Mouse (Mus musculus): Measurements from ENCODE around the gene Smarcc1. TPM values are rescaled to one million over a fixed set of nuclear protein-coding genes. Genes with fewer than 3 reads are reported as not detected.
"Not testable (repeated sequence)": the region's sequence is repeated elsewhere in the genome, so short reads cannot be mapped to it uniquely, and the experiment has no call there.

Smarcc1 gene
- total RNA-seq, 4 experiments from 2014 or later: 50.9 to 70.5 (median 62.2) TPM

- DNase-seq (ENCODE audit: low spot score in 2 of 2): peak; percentile 98 to 99
Measured at GRCm38 (mm10) chr9:110131525-110132197, 14.2 kb downstream of the Smarcc1 start.

- DNase-seq (ENCODE audit: low spot score in 2 of 2): no peak
Measured at GRCm38 (mm10) chr9:110132201-110132605, 14.7 kb downstream of the Smarcc1 start.

GRCm38 (mm10) chr9:110132921-110133320 lies 15.4 kb downstream of the Smarcc1 start:
- DNase-seq (ENCODE audit: low spot score in 2 of 2): no peak

- no peak for DNase-seq (ENCODE audit: low spot score in 2 of 2)
Measured at GRCm38 (mm10) chr9:110134176-110134575, 16.7 kb downstream of the Smarcc1 start.

- DNase-seq (ENCODE audit: low spot score in 2 of 2): no peak
Measured at GRCm38 (mm10) chr9:110139119-110139518, 21.6 kb downstream of the Smarcc1 start.

- DNase-seq (ENCODE audit: low spot score in 2 of 2): no peak
Measured at GRCm38 (mm10) chr9:110142097-110142496, 24.6 kb downstream of the Smarcc1 start.

GRCm38 (mm10) chr9:110148598-110148997 lies 31.1 kb downstream of the Smarcc1 start:
- no peak for DNase-seq (ENCODE audit: low spot score in 2 of 2)

- no peak for DNase-seq (ENCODE audit: low spot score in 2 of 2)
Measured at GRCm38 (mm10) chr9:110159036-110159435, 41.5 kb downstream of the Smarcc1 start.

GRCm38 (mm10) chr9:110160486-110160885 lies 43.0 kb downstream of the Smarcc1 start:
- DNase-seq (ENCODE audit: low spot score in 2 of 2): not testable (repeated sequence)

- no peak for DNase-seq (ENCODE audit: low spot score in 2 of 2)
Measured at GRCm38 (mm10) chr9:110162441-110162840, 44.9 kb downstream of the Smarcc1 start.

GRCm38 (mm10) chr9:110163071-110163470 lies 45.6 kb downstream of the Smarcc1 start:
- no peak for DNase-seq (ENCODE audit: low spot score in 2 of 2)

- DNase-seq (ENCODE audit: low spot score in 2 of 2): peak in 1 of 2 experiments; percentile 14
Measured at GRCm38 (mm10) chr9:110170858-110171257, 53.4 kb downstream of the Smarcc1 start.

GRCm38 (mm10) chr9:110199870-110200269 lies 82.4 kb downstream of the Smarcc1 start:
- DNase-seq (ENCODE audit: low spot score in 2 of 2): no peak

- peak; percentile 64 to 77 for DNase-seq (ENCODE audit: low spot score in 2 of 2)
Measured at GRCm38 (mm10) chr9:110205526-110206404, 88.3 kb downstream of the Smarcc1 start.

GRCm38 (mm10) chr9:110206437-110206836 lies 88.9 kb downstream of the Smarcc1 start:
- DNase-seq (ENCODE audit: low spot score in 2 of 2): no peak

GRCm38 (mm10) chr9:110208265-110208664 lies 90.8 kb downstream of the Smarcc1 start:
- DNase-seq (ENCODE audit: low spot score in 2 of 2): no peak

- no peak for DNase-seq (ENCODE audit: low spot score in 2 of 2)
Measured at GRCm38 (mm10) chr9:110208967-110209366, 91.5 kb downstream of the Smarcc1 start.

- no peak for DNase-seq (ENCODE audit: low spot score in 2 of 2)
Measured at GRCm38 (mm10) chr9:110224273-110224672, 106.8 kb downstream of the Smarcc1 start.

- no peak for DNase-seq (ENCODE audit: low spot score in 2 of 2)
Measured at GRCm38 (mm10) chr9:110226191-110226590, 108.7 kb downstream of the Smarcc1 start.

GRCm38 (mm10) chr9:110228671-110229070 lies 111.2 kb downstream of the Smarcc1 start:
- DNase-seq (ENCODE audit: low spot score in 2 of 2): no peak

GRCm38 (mm10) chr9:110229112-110229511 lies 111.6 kb downstream of the Smarcc1 start:
- DNase-seq (ENCODE audit: low spot score in 2 of 2): no peak

- no peak for DNase-seq (ENCODE audit: low spot score in 2 of 2)
Measured at GRCm38 (mm10) chr9:110229566-110230248, 112.2 kb downstream of the Smarcc1 start.

Data from layer of hippocampus, adult 8-10 months (tissue).